Mouse (Mus musculus) c-Kit-positive CD71-negative TER-119-negative erythroid progenitor cells, embryonic 14.5 days (primary cell): Measurements from ENCODE around the gene Wscd2.

Source experiments
- DNase-seq: peaks from one replicate; pipeline ENCODE4 v3.0.0-alpha.2; 2013; ENCODE audit warnings: low read depth

Gene Wscd2

GRCm38 (mm10) chr5:113490033-113490432, at the start of gene Wscd2:
TSS of gene Wscd2 (plus strand) at chr5:113490333.
- no peak for DNase-seq

GRCm38 (mm10) chr5:113442180-113442579, 48.0 kb upstream of the Wscd2 start:
- DNase-seq, result no peak

- no peak for DNase-seq
These were observed 42.0 kb upstream of the Wscd2 start for GRCm38 (mm10) chr5:113448023-113448734.

GRCm38 (mm10) chr5:113449336-113449735, 40.8 kb upstream of the Wscd2 start:
- no peak for DNase-seq

GRCm38 (mm10) chr5:113452691-113453090, 37.4 kb upstream of the Wscd2 start:
- DNase-seq, result no peak

- DNase-seq, result no peak
These were observed 36.8 kb upstream of the Wscd2 start for GRCm38 (mm10) chr5:113453356-113453755.

- no peak for DNase-seq
These were observed 34.1 kb upstream of the Wscd2 start for GRCm38 (mm10) chr5:113456020-113456419.

GRCm38 (mm10) chr5:113456756-113457155, 33.4 kb upstream of the Wscd2 start:
- DNase-seq, result no peak

- DNase-seq, result no peak
These were observed 32.9 kb upstream of the Wscd2 start for GRCm38 (mm10) chr5:113457260-113457659.

- DNase-seq, result no peak
These were observed 30.2 kb upstream of the Wscd2 start for GRCm38 (mm10) chr5:113459942-113460341.

GRCm38 (mm10) chr5:113461582-113461981, 28.6 kb upstream of the Wscd2 start:
- DNase-seq, result no peak

GRCm38 (mm10) chr5:113461998-113462625, 28.0 kb upstream of the Wscd2 start:
- no peak for DNase-seq

- no peak for DNase-seq
These were observed 25.4 kb upstream of the Wscd2 start for GRCm38 (mm10) chr5:113464731-113465130.

- DNase-seq, result no peak
These were observed 23.6 kb upstream of the Wscd2 start for GRCm38 (mm10) chr5:113466536-113466935.

- no peak for DNase-seq
These were observed 23.1 kb upstream of the Wscd2 start for GRCm38 (mm10) chr5:113467072-113467471.

- no peak for DNase-seq
These were observed 22.4 kb upstream of the Wscd2 start for GRCm38 (mm10) chr5:113467765-113468164.

- no peak for DNase-seq
These were observed 21.5 kb upstream of the Wscd2 start for GRCm38 (mm10) chr5:113468625-113469024.

- DNase-seq, result no peak
These were observed 20.9 kb upstream of the Wscd2 start for GRCm38 (mm10) chr5:113469231-113469630.

GRCm38 (mm10) chr5:113469826-113470225, 20.3 kb upstream of the Wscd2 start:
- no peak for DNase-seq

- DNase-seq, result peak; percentile 46
These were observed 18.7 kb upstream of the Wscd2 start for GRCm38 (mm10) chr5:113471417-113471816.

- DNase-seq, result no peak
These were observed 17.8 kb upstream of the Wscd2 start for GRCm38 (mm10) chr5:113472339-113472738.

GRCm38 (mm10) chr5:113476816-113477215, 13.3 kb upstream of the Wscd2 start:
- DNase-seq, result no peak

- no peak for DNase-seq
These were observed 11.1 kb upstream of the Wscd2 start for GRCm38 (mm10) chr5:113479075-113479474.

GRCm38 (mm10) chr5:113480451-113480850, 9.7 kb upstream of the Wscd2 start:
- no peak for DNase-seq
